Mouse (Mus musculus): ENCODE data around the gene Ccdc187. TPM values are rescaled to one million over a fixed set of nuclear protein-coding genes. Genes with fewer than 3 reads are reported as not detected.

Ccdc187 gene
- 0.34 and 0.45 TPM in 2 replicates for polyA plus RNA-seq (2016; fragmentation: Nextera tagmentation; extraction: Ambion mirVana)

DNA sequence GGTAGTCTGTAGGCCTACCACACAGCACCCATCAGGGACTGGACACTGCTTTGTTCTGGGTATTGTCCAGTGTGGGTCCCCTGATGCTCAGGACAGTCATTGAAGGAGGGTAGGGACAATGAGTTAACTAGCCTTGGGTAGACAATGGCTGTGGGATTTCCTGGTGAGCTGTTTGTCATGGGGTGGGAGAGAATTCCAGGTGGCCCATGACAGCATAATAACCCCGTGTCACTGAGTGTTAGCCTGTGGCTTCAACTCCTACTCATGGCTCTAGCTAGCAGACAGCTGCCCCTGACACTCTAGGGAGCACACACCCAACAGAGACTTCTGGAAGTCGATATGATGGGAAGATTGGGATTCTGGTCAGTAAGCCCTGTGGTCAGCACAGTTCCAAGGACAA is at the start of gene Ccdc187:
Gene Ccdc187, minus strand, starts transcription at position 101 of the 400 bp plus-strand sequence.
- Histone ChIP-seq H3K27ac (no peak within 1 kb of the TSS), H3K4me3 (replicated peaks) (no peak within 1 kb of the TSS), H3K4me1 (peaks cover 32% of the 10 kb centered on the region), H3K27me3 (no peaks in the 10 kb centered on the region), H3K9ac (no peak within 1 kb of the TSS), H3K36me3 (replicated peaks) (no peaks in the 10 kb centered on the region), H3K4me2 (no peak within 1 kb of the TSS), H3K9me3 (no peaks in the 10 kb centered on the region)
- no peak for ATAC-seq (ENCODE audit: low FRiP score)
- 67% methylated on average over 2 of the region's 2 CpGs for WGBS

GRCm38 (mm10) chr2:26342609-26343490 is 48.5 kb upstream of the Ccdc187 start:
- Histone ChIP-seq H3K4me3 (replicated peaks) (no peak overlapping the region), H3K9me3 (no peaks in the 10 kb centered on the region), H3K36me3 (replicated peaks) (peaks cover 96% of the 10 kb centered on the region), H3K27me3 (no peaks in the 10 kb centered on the region), H3K9ac (no peak overlapping the region; the same call in 1 of the 2 replicates), H3K4me1 (no peaks in the 10 kb centered on the region), H3K27ac (no peak overlapping the region), H3K4me2 (no peak overlapping the region)
- ATAC-seq (ENCODE audit: low FRiP score): no peak
- WGBS: 85% methylated on average over 11 of the region's 11 CpGs

- Histone ChIP-seq H3K27ac (0 out of 2 replicates have a peak overlapping the region, but pooled peaks have one; percentile 19), H3K4me1 (no peaks in the 10 kb centered on the region), H3K4me2 (no peak overlapping the region), H3K36me3 (replicated peaks) (peaks cover 88% of the 10 kb centered on the region), H3K4me3 (replicated peaks) (no peak overlapping the region), H3K27me3 (no peaks in the 10 kb centered on the region), H3K9ac (no peak overlapping the region), H3K9me3 (no peaks in the 10 kb centered on the region)
- no peak for ATAC-seq (ENCODE audit: low FRiP score)
- 91% methylated on average over 10 of the region's 10 CpGs for WGBS
Observed at GRCm38 (mm10) chr2:26342044-26342443, 47.7 kb upstream of the Ccdc187 start.

- Histone ChIP-seq H3K4me3 (replicated peaks) (no peak overlapping the region), H3K9me3 (no peaks in the 10 kb centered on the region), H3K27me3 (no peaks in the 10 kb centered on the region), H3K9ac (no peak overlapping the region), H3K36me3 (replicated peaks) (peaks cover 83% of the 10 kb centered on the region), H3K4me1 (no peaks in the 10 kb centered on the region), H3K27ac (0 out of 2 replicates have a peak overlapping the region, but pooled peaks have one; percentile 19), H3K4me2 (no peak overlapping the region)
- no peak for ATAC-seq (ENCODE audit: low FRiP score)
- 95% methylated on average over 2 of the region's 2 CpGs for WGBS
Observed at GRCm38 (mm10) chr2:26341510-26341981, 47.2 kb upstream of the Ccdc187 start.

- Histone ChIP-seq H3K36me3 (replicated peaks) (peaks cover 59% of the 10 kb centered on the region), H3K27me3 (no peaks in the 10 kb centered on the region), H3K4me3 (replicated peaks) (no peak overlapping the region), H3K9me3 (no peaks in the 10 kb centered on the region), H3K9ac (no peak overlapping the region), H3K27ac (no peak overlapping the region), H3K4me1 (no peaks in the 10 kb centered on the region), H3K4me2 (no peak overlapping the region)
- 93% methylated on average over 5 of the region's 5 CpGs for WGBS
- no peak for ATAC-seq (ENCODE audit: low FRiP score)
Observed at GRCm38 (mm10) chr2:26339204-26339551, 44.8 kb upstream of the Ccdc187 start.

- no peaks in the 10 kb centered on the region for H3K27me3 ChIP-seq
Observed at GRCm38 (mm10) chr2:26338302-26339203, 44.2 kb upstream of the Ccdc187 start.

GRCm38 (mm10) chr2:26330702-26331101 is 36.3 kb upstream of the Ccdc187 start:
- ATAC-seq (ENCODE audit: low FRiP score): no peak
- 0 out of 2 replicates have a peak overlapping the region, but pooled peaks have one; percentile 21 for H3K9ac ChIP-seq
- WGBS: 80% methylated on average over 6 of the region's 6 CpGs
- H3K4me1 ChIP-seq: no peaks in the 10 kb centered on the region
- H3K9me3 ChIP-seq: no peaks in the 10 kb centered on the region
- H3K27me3 ChIP-seq: no peaks in the 10 kb centered on the region
- H3K27ac ChIP-seq: no peak overlapping the region
- H3K4me3 ChIP-seq (replicated peaks): no peak overlapping the region
- H3K4me2 ChIP-seq: no peak overlapping the region
- H3K36me3 ChIP-seq (replicated peaks): peaks cover 65% of the 10 kb centered on the region

More at GRCm38 (mm10) chr2:26338302-26339203, 44.2 kb upstream of the Ccdc187 start:
- H3K4me2 ChIP-seq: no peak overlapping the region
- H3K4me3 ChIP-seq (replicated peaks): no peak overlapping the region
- no peak overlapping the region for H3K9ac ChIP-seq
- no peaks in the 10 kb centered on the region for H3K9me3 ChIP-seq
- no peak for ATAC-seq (ENCODE audit: low FRiP score)
- no peak overlapping the region for H3K27ac ChIP-seq
- H3K4me1 ChIP-seq: no peaks in the 10 kb centered on the region
- peaks cover 53% of the 10 kb centered on the region for H3K36me3 ChIP-seq (replicated peaks)
- 87% methylated on average over 10 of the region's 13 CpGs for WGBS

GRCm38 (mm10) chr2:26330056-26330468 is 35.7 kb upstream of the Ccdc187 start:
- H3K27ac ChIP-seq: no peak overlapping the region
- H3K4me3 ChIP-seq (replicated peaks): no peak overlapping the region
- no peaks in the 10 kb centered on the region for H3K9me3 ChIP-seq
- H3K4me2 ChIP-seq: no peak overlapping the region
- no peaks in the 10 kb centered on the region for H3K4me1 ChIP-seq
- no peaks in the 10 kb centered on the region for H3K27me3 ChIP-seq
- peaks cover 71% of the 10 kb centered on the region for H3K36me3 ChIP-seq (replicated peaks)
- no peak for ATAC-seq (ENCODE audit: low FRiP score)
- 0 out of 2 replicates have a peak overlapping the region, but pooled peaks have one; percentile 21 for H3K9ac ChIP-seq
- 90% methylated on average over 4 of the region's 4 CpGs for WGBS

DNA sequence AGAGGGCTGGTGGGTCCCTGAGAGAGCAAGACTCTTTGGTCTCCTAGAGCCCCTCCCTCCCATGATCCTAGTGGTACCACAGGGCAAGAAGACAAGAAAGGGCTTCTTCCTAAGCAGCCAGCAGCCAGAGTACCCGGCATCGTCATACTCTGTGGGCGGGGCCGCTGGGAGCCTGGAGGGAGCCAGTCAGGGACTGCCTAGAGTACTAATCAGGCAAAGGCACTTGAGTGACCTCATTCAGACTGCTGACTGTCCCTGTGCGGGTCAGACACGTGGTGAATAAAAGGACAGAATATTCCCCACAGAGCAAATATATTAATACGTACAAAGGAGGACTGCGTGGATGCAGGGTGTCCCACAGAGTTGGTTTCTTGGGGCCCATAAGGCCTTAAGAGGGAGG is 35.0 kb upstream of the Ccdc187 start:
- Histone ChIP-seq H3K4me3 (replicated peaks) (no peak overlapping the region), H3K4me1 (no peaks in the 10 kb centered on the region), H3K27ac (0 out of 2 replicates have a peak overlapping the region, but pooled peaks have one; percentile 14), H3K9me3 (no peaks in the 10 kb centered on the region), H3K9ac (no peak overlapping the region), H3K36me3 (replicated peaks) (peaks cover 78% of the 10 kb centered on the region), H3K27me3 (no peaks in the 10 kb centered on the region), H3K4me2 (no peak overlapping the region)
- WGBS: 50% methylated on average over 8 of the region's 8 CpGs
- peak; percentile 57 for ATAC-seq (ENCODE audit: low FRiP score)

GRCm38 (mm10) chr2:26327852-26328251 is 33.5 kb upstream of the Ccdc187 start:
- no peak overlapping the region for H3K9ac ChIP-seq
- H3K4me3 ChIP-seq (replicated peaks): no peak overlapping the region
- 90% methylated on average over 4 of the region's 4 CpGs for WGBS
- ATAC-seq (ENCODE audit: low FRiP score): no peak
- no peak overlapping the region for H3K4me2 ChIP-seq
- no peak overlapping the region for H3K27ac ChIP-seq
- H3K36me3 ChIP-seq (replicated peaks): peaks cover 92% of the 10 kb centered on the region
- no peaks in the 10 kb centered on the region for H3K9me3 ChIP-seq
- H3K4me1 ChIP-seq: no peaks in the 10 kb centered on the region
- no peaks in the 10 kb centered on the region for H3K27me3 ChIP-seq

- no peak overlapping the region for H3K4me3 ChIP-seq (replicated peaks)
- H3K9me3 ChIP-seq: no peaks in the 10 kb centered on the region
- no peak overlapping the region for H3K4me2 ChIP-seq
- H3K9ac ChIP-seq: no peak overlapping the region
- no peaks in the 10 kb centered on the region for H3K4me1 ChIP-seq
- H3K27me3 ChIP-seq: no peaks in the 10 kb centered on the region
- H3K36me3 ChIP-seq (replicated peaks): peaks cover 81% of the 10 kb centered on the region
- ATAC-seq (ENCODE audit: low FRiP score): peak; percentile 71
- H3K27ac ChIP-seq: no peak overlapping the region
- WGBS: 65% methylated on average over 15 of the region's 15 CpGs
Observed at GRCm38 (mm10) chr2:26325386-26326181, 31.2 kb upstream of the Ccdc187 start.
